Mouse (Mus musculus): ENCODE results near the gene Cldn14.

DNA sequence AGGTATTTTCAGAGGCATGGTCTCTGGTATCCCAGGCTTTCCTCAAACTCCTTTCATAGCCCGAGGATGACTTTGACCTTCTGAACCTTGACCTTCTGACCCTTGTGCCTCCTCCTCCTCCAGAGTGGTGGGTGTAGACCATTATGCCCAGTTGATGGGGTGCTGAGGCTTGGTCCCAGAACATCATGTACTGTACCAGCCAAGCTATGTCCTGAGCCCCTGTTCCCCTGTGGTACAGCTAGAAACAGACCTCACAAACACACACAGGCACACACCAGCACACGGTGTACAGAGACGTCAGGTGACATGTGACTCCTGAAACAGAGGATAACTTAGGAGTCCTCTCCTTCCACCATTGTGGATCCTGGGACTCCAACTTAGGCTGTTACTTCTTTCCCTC is 95.8 kb downstream of the Cldn14 start:
- TF ChIP-seq POLR2A (IDR thresholded peaks at IDR 0.05; ENCODE audit: low read depth, low read length) (no peak), CTCF (IDR thresholded peaks at IDR 0.05; ENCODE audit: borderline replicate concordance, insufficient read depth, low read length) (no peak)
